ENCODE assay signal across 8 mouse cellular contexts in genomic region chr9:115881137-115881536, GRCm38 (mm10). TPM values are rescaled to one million over a fixed set of nuclear protein-coding genes. Genes with fewer than 3 reads are reported as not detected.
DNase-seq lines count a peak whose midpoint lies in the region; ATAC-seq and TF ChIP-seq lines count a peak whose summit lies in the region.

No protein-coding gene starts in this region.

- in situ Hi-C loops in CH12.LX (cut with MboI; ENCODE audit: low pct_ligation_motif_present, low pct_unique_long_range_greater_than_20kb, low sequenced_read_pairs): no loop called here

- no peak overlapping the region for H3K27ac ChIP-seq in CH12.LX (ENCODE audit: insufficient read depth, low read depth)
- H3K27ac ChIP-seq in midbrain, embryonic 15.5 days: no peak overlapping the region
- no peak overlapping the region for H3K27ac ChIP-seq in forebrain, embryonic 11.5 days (ENCODE audit: low read depth, low read length)

- H3K36me3 ChIP-seq in CH12.LX (replicated peaks in 1 of 2; ENCODE audit: control insufficient read depth in 1 of 2, insufficient read depth in 1 of 2, low read length in 1 of 2): no peaks in the 10 kb centered on the region
- H3K36me3 ChIP-seq in midbrain, embryonic 15.5 days (replicated peaks): no peaks in the 10 kb centered on the region
- H3K36me3 ChIP-seq in forebrain, embryonic 11.5 days (ENCODE audit: control insufficient read depth, insufficient read depth, low read length): no peaks in the 10 kb centered on the region

- H3K27me3 ChIP-seq in CH12.LX (replicated peaks): no peaks in the 10 kb centered on the region
- H3K27me3 ChIP-seq in midbrain, embryonic 15.5 days (replicated peaks): no peaks in the 10 kb centered on the region
- H3K27me3 ChIP-seq in forebrain, embryonic 11.5 days (ENCODE audit: control insufficient read depth, insufficient read depth, low read length): no peaks in the 10 kb centered on the region

- 90% methylated on average over 3 of the region's 3 CpGs for WGBS in midbrain, embryonic 15.5 days
- 90% methylated on average over 3 of the region's 3 CpGs for WGBS in forebrain, embryonic 11.5 days

- no peaks in the 10 kb centered on the region for H3K9me3 ChIP-seq in CH12.LX (replicated peaks; ENCODE audit: low read length)
- no peaks in the 10 kb centered on the region for H3K9me3 ChIP-seq in midbrain, embryonic 15.5 days
- no peaks in the 10 kb centered on the region for H3K9me3 ChIP-seq in forebrain, embryonic 11.5 days (ENCODE audit: control insufficient read depth, low read length)

- H3K9ac ChIP-seq in CH12.LX (ENCODE audit: insufficient read depth, low read depth): no peak overlapping the region
- no peak overlapping the region for H3K9ac ChIP-seq in midbrain, embryonic 15.5 days
- no peak overlapping the region for H3K9ac ChIP-seq in forebrain, embryonic 11.5 days (ENCODE audit: low read length)

- TF ChIP-seq EP300 in CH12.LX (IDR thresholded peaks at IDR 0.05; ENCODE audit: low read length): no peak

- peaks cover 6 to 9% of the 10 kb centered on the region in 2 experiments; a peak in 3 of 4 replicates for H3K4me1 ChIP-seq in CH12.LX (ENCODE audit: control insufficient read depth in 1 of 2, insufficient read depth in 2 of 2)
- H3K4me1 ChIP-seq in midbrain, embryonic 15.5 days: no peaks in the 10 kb centered on the region
- H3K4me1 ChIP-seq in forebrain, embryonic 11.5 days (replicated peaks; ENCODE audit: control insufficient read depth, insufficient read depth, low read length): no peaks in the 10 kb centered on the region

- H3K4me2 ChIP-seq in CH12.LX (ENCODE audit: insufficient read depth, low read depth, poor library complexity, severe bottlenecking): no peak overlapping the region
- H3K4me2 ChIP-seq in midbrain, embryonic 15.5 days: no peak overlapping the region
- H3K4me2 ChIP-seq in forebrain, embryonic 11.5 days (ENCODE audit: low read depth, low read length, severe bottlenecking): no peak overlapping the region

- dilution Hi-C loops in CH12.LX (cut with MboI; ENCODE audit: extremely low pct_ligation_motif_present, extremely low pct_unique_long_range_greater_than_20kb, low sequenced_read_pairs): no loop called here

- no peak for ATAC-seq in midbrain, embryonic 15.5 days (replicated peaks)
- ATAC-seq in forebrain, embryonic 11.5 days (replicated peaks; ENCODE audit: low FRiP score): no peak

- H3K4me3 ChIP-seq in CH12.LX (replicated peaks in 1 of 3; ENCODE audit: low read depth in 2 of 3, low read length in 2 of 3, poor library complexity in 1 of 3): no peak overlapping the region
- no peak overlapping the region for H3K4me3 ChIP-seq in midbrain, embryonic 15.5 days
- no peak overlapping the region for H3K4me3 ChIP-seq in forebrain, embryonic 11.5 days (ENCODE audit: low read depth, low read length)

- TF ChIP-seq POLR2A in CH12.LX (IDR thresholded peaks at IDR 0.05; ENCODE audit: low read depth, low read length): no peak

- no peaks in the 10 kb centered on the region for H3K79me2 ChIP-seq in CH12.LX (replicated peaks; ENCODE audit: control insufficient read depth, extremely low read depth, insufficient read depth, poor library complexity, severe bottlenecking)

- DNase-seq in kidney, adult 9 months: peak; percentile 16
- DNase-seq in kidney, postnatal 10 days: no peak
- no peak for DNase-seq in CH12.LX (ENCODE audit: extremely low read depth)
- DNase-seq in adrenal gland, adult 2 months: peak; percentile 55
- DNase-seq in lung, postnatal 14 days: peak; percentile 41
- DNase-seq in forebrain, embryonic 11.5 days (ENCODE audit: low spot score): no peak
- DNase-seq in cerebellum, postnatal 14 days: no peak

- peak; percentile 28 for TF ChIP-seq RAD21 in CH12.LX (IDR thresholded peaks at IDR 0.05; ENCODE audit: low read depth, low read length)

- TF ChIP-seq CTCF in CH12.LX (conservative IDR thresholded peaks at IDR 0.05 in 1 of 2, IDR thresholded peaks at IDR 0.05 in 1 of 2; ENCODE audit: low read depth in 2 of 2, low read length in 2 of 2): peak; percentile 49 to 61

TF ChIP-seq in CH12.LX, 34 proteins besides CTCF, POLR2A, EP300 and RAD21:
- TF ChIP-seq MAZ (IDR thresholded peaks at IDR 0.05; ENCODE audit: low read depth, low read length) (no peak), MYC (IDR thresholded peaks at IDR 0.05; ENCODE audit: low read depth, low read length) (no peak), NRF1 (IDR thresholded peaks at IDR 0.05; ENCODE audit: low read depth, low read length) (no peak), POLR2AphosphoS2 (IDR thresholded peaks at IDR 0.05; ENCODE audit: low read depth, low read length) (no peak), RCOR1 (conservative IDR thresholded peaks at IDR 0.05; ENCODE audit: low read depth, low read length) (no peak), PAX5 (IDR thresholded peaks at IDR 0.05; ENCODE audit: low read length) (no peak), BHLHE40 (IDR thresholded peaks at IDR 0.05; ENCODE audit: low read depth, low read length) (no peak), MAFK (IDR thresholded peaks at IDR 0.05; ENCODE audit: insufficient replicate concordance, low read length) (no peak), CHD1 (IDR thresholded peaks at IDR 0.05; ENCODE audit: low read depth, low read length) (no peak)

RNA-seq across cellular contexts. Expression of gene Gadl1, which starts 28.1 kb away (rescaled TPM):
- total RNA-seq in CH12.LX (2012; rRNA removed): 0.08 and 0.13 TPM in 2 replicates
- not detected in 2 replicates for total RNA-seq in CH12.LX (2014; rRNA removed)
- polyA plus RNA-seq in CH12.LX (2012; ENCODE audit: insufficient read length, low read depth): not detected in 2 replicates
- under 1 TPM in 1 of 2 experiments, not detected in 1; 0.29 TPM for total RNA-seq in adrenal gland, adult 2 months (2021)
- 0.02 TPM in 1 of 2 replicates, not detected in the other for polyA plus RNA-seq in adrenal gland, adult 2 months (2012; rRNA removed)
- 0.18 and 0.49 TPM in 2 replicates for polyA plus RNA-seq in midbrain, embryonic 15.5 days (2015; fragmentation: Nextera tagmentation; extraction: Ambion mirVana)
- 0.19 and 0.32 TPM in 2 replicates for polyA plus RNA-seq in forebrain, embryonic 11.5 days (2014; fragmentation: Nextera tagmentation; extraction: Ambion mirVana)

Comparison
In these comparisons a context has a peak if more than half of its experiments do, and no peak if none do; other contexts are left out.
1. DNase-seq: peak in kidney, adult 9 months (single experiment), adrenal gland, adult 2 months (single experiment) and lung, postnatal 14 days (single experiment); none in kidney, postnatal 10 days (single experiment), CH12.LX (single experiment), forebrain, embryonic 11.5 days (single experiment) and cerebellum, postnatal 14 days (0 of 2).